Mouse (Mus musculus) midbrain, embryonic 15.5 days (tissue): ENCODE results near the gene Anapc7. TPM values are rescaled to one million over a fixed set of nuclear protein-coding genes. Genes with fewer than 3 reads are reported as not detected.

ENCODE experiments used
- ATAC-seq: fragments of 200-750 bp; cut with Nextera tagmentation; replicated peaks from 2 replicates; pipeline ENCODE4 v1.8.0; 2017; ENCODE audit warnings: moderate TSS enrichment
- H3K27ac ChIP-seq: fragments of 300-500 bp; sonication (generic); 2 replicates; pipeline ENCODE4 v1.5.1; 2015; ENCODE audit warnings: mild to moderate bottlenecking, inconsistent platforms
- H3K27me3 ChIP-seq: fragments of 300-500 bp; sonication (generic); replicated peaks from 2 replicates; pipeline ENCODE4 v1.6.1; 2015; ENCODE audit warnings: inconsistent platforms
- H3K36me3 ChIP-seq: fragments of 300-500 bp; sonication (generic); replicated peaks from 2 replicates; pipeline ENCODE4 v1.6.1; 2015; ENCODE audit warnings: inconsistent platforms
- H3K4me1 ChIP-seq: fragments of 300-500 bp; sonication (generic); 2 replicates; pipeline ENCODE4 v1.6.1; 2015; ENCODE audit warnings: inconsistent platforms
- H3K4me2 ChIP-seq: fragments of 300-500 bp; sonication (generic); 2 replicates; pipeline ENCODE4 v1.6.1; 2015; ENCODE audit warnings: inconsistent platforms, mild to moderate bottlenecking, moderate library complexity
- H3K4me3 ChIP-seq: fragments of 300-500 bp; sonication (generic); 2 replicates; pipeline ENCODE4 v1.5.1; 2015; ENCODE audit warnings: mild to moderate bottlenecking, inconsistent platforms
- H3K9ac ChIP-seq: fragments of 300-500 bp; sonication (generic); 2 replicates; pipeline ENCODE4 v1.6.1; 2015; ENCODE audit warnings: mild to moderate bottlenecking, inconsistent platforms
- H3K9me3 ChIP-seq: fragments of 300-500 bp; sonication (generic); 2 replicates; pipeline ENCODE4 v1.6.1; 2016; ENCODE audit warnings: inconsistent platforms
- WGBS: fragments of 180-500 bp; shearing (Covaris S2); methylation state at CpG from one replicate; pipeline ENCODE4 v1.1.7; 2015; ENCODE audit warnings: mixed read lengths; 5-methylcytosine and 5-hydroxymethylcytosine counted together
- polyA plus RNA-seq: library from polyadenylated mRNA; unstranded; fragments of >200 nt; fragmentation: Nextera tagmentation; extraction: Ambion mirVana; gene quantifications from 2 replicates; pipeline ENCODE4 v1.2.1, GENCODE M21; 2015

The Anapc7 gene
- polyA plus RNA-seq, 1 experiment from 2014 or later: 54.5 TPM

DNA sequence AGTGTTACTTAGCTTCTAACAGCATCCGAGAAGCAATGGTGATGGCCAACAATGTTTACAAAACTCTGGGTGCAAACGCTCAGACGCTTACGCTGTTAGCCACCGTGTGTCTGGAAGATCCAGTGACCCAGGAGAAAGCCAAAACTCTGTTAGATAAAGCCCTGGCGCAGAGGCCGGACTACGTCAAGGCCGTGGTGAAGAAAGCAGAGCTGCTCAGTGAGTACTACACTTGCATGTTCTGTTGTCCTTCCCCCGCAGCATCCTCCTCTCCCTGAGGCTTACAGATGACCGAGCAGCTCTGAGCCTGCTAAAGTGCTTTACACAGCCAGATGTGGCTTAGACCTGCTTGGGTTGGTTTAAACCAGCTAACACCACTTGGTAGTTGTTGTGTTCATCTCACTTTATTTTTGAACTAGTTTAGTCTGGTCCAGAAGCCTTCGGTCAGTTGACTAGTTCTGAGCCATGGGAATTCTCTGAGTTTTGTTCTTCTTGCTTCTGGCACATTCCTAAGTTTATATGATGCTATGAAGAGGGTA is 18.7 kb downstream of the Anapc7 start:
- H3K27me3 ChIP-seq: no peaks in the 10 kb centered on the region
- no peak overlapping the region for H3K27ac ChIP-seq
- H3K4me1 ChIP-seq: no peaks in the 10 kb centered on the region
- no peak overlapping the region for H3K4me3 ChIP-seq
- ATAC-seq: no peak
- WGBS: 93% methylated on average over 12 of the region's 12 CpGs
- peaks cover 85% of the 10 kb centered on the region for H3K36me3 ChIP-seq
- H3K9ac ChIP-seq: no peak overlapping the region
- no peaks in the 10 kb centered on the region for H3K9me3 ChIP-seq
- H3K4me2 ChIP-seq: no peak overlapping the region

DNA sequence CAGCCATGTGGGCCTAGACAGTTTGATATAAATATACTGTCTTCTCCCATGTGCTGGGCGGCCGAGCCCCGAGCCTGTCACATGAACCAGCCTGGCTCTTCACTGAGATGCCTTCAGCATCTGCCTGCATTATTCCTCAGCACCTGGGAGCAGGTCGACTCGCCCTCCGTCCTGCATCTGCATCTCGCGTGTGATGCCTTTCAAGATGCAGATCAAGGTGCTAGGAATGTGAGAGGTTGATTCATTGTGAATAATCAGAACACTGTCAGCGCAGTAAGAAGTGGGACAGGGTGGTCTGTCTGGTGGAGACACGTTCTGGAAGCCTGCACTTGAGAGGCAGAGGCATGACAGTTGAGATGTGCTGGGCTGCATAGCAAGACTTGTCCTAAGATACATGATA is 23.0 kb downstream of the Anapc7 start:
- H3K4me2 ChIP-seq: no peak overlapping the region
- H3K27me3 ChIP-seq: no peaks in the 10 kb centered on the region
- no peak overlapping the region for H3K27ac ChIP-seq
- no peaks in the 10 kb centered on the region for H3K4me1 ChIP-seq
- H3K9me3 ChIP-seq: no peaks in the 10 kb centered on the region
- no peak for ATAC-seq
- H3K36me3 ChIP-seq: peaks cover 59% of the 10 kb centered on the region
- 92% methylated on average over 10 of the region's 10 CpGs for WGBS
- no peak overlapping the region for H3K9ac ChIP-seq
- no peak overlapping the region for H3K4me3 ChIP-seq

DNA sequence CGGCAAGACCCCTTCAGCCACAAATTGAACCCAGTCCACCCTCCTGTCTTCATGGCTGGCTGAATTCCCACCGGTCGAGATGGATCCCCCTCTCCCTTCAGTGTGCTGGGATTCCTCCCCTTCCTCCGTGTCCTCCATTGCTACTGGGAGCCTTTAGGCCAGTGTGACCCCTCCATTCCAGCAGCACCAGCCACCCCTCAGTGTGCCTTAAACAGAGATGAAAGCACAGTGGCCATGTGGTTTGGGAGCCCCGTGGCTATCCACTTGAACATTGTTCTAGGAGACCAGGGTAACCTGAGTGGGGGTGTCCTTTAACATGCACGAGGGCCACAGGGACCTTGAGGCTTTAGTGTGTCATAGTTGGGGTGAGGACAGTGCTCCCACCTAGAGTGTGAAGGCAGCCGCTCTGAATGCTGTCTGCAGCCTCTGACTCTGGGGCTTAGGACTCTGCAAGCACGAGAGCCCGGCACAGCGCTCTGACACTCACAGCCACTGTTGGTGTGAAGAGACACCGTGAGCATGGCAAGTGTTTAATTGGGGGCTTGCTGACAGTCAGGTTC is 23.6 kb downstream of the Anapc7 start:
- Histone ChIP-seq H3K4me2 (no peak overlapping the region), H3K27me3 (no peaks in the 10 kb centered on the region), H3K4me1 (no peaks in the 10 kb centered on the region), H3K36me3 (peaks cover 52% of the 10 kb centered on the region), H3K4me3 (no peak overlapping the region), H3K9me3 (no peaks in the 10 kb centered on the region), H3K27ac (no peak overlapping the region), H3K9ac (no peak overlapping the region)
- ATAC-seq: no peak
- WGBS: 89% methylated on average over 11 of the region's 11 CpGs

DNA sequence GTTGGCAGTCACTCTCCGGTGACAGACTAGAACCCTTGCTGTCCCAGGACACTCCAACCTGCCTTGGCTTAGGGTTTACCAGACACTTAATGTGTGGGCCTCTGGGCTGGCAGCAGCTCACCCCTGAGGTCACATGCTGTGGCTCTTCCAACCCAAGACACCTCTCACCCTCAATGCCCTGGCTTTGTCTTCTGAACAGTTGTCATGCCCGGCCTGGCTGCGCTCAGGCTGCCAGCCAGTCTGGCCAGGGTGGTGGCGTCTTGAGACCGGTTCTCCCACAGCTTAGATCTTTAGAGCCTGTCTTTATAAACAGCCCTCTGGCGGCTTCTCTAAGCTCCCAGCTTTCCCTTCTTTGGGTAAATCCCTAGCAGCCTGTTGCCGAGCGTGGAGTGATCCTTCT is 26.4 kb downstream of the Anapc7 start:
- H3K4me2 ChIP-seq: no peak overlapping the region
- WGBS: 83% methylated on average over 8 of the region's 8 CpGs
- H3K27me3 ChIP-seq: no peaks in the 10 kb centered on the region
- no peak overlapping the region for H3K4me3 ChIP-seq
- no peaks in the 10 kb centered on the region for H3K4me1 ChIP-seq
- H3K27ac ChIP-seq: no peak overlapping the region
- ATAC-seq: no peak
- H3K9me3 ChIP-seq: no peaks in the 10 kb centered on the region
- H3K36me3 ChIP-seq: peaks cover 35% of the 10 kb centered on the region
- no peak overlapping the region for H3K9ac ChIP-seq

DNA sequence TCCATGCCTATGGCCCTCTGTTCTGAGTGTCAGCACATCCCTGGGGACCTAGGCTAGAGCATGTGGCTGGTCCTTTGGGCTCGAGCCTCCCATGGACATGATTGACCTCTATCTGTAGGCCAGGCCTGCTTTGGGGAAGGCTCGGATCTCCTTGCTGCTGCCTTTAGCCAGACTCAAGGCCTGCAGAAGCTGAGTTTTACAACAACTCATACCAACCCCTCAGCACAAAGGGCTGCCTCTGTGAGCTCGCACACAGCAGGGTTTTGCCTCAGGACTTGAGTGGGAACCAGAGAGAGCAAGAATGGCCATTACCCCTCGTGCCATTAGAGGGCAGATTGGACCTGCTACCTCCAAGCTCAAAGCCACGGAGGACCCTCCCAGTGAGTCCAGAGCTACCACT is 27.4 kb downstream of the Anapc7 start:
- no peaks in the 10 kb centered on the region for H3K9me3 ChIP-seq
- H3K4me1 ChIP-seq: no peaks in the 10 kb centered on the region
- H3K4me3 ChIP-seq: no peak overlapping the region
- no peak overlapping the region for H3K27ac ChIP-seq
- 82% methylated on average over 5 of the region's 5 CpGs for WGBS
- H3K36me3 ChIP-seq: peaks cover 36% of the 10 kb centered on the region
- H3K4me2 ChIP-seq: no peak overlapping the region
- no peak overlapping the region for H3K9ac ChIP-seq
- H3K27me3 ChIP-seq: no peaks in the 10 kb centered on the region
- no peak for ATAC-seq

DNA sequence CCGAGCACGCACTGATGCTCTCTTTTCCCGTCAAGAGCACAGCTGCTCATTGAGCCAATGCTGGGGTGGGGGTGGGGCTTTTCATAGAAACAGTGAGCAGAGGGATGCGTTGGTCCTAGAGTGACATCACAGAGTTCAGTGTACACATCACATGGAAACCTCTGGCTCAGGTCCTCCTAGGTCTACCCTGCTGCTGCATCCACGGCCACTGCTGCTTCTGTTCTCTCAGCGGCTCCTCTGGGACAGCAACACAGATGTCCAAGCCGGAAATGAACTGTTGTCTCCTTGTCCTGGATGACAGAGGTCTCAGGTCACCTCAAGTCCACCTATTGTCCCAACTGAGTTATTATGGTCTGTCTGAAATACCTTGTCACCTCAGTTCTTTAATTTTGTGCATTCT is 28.5 kb downstream of the Anapc7 start:
- Histone ChIP-seq H3K36me3 (peaks cover 37% of the 10 kb centered on the region), H3K27me3 (no peaks in the 10 kb centered on the region), H3K4me3 (no peak overlapping the region), H3K9me3 (no peaks in the 10 kb centered on the region), H3K4me2 (no peak overlapping the region), H3K27ac (no peak overlapping the region), H3K4me1 (no peaks in the 10 kb centered on the region), H3K9ac (no peak overlapping the region)
- no peak for ATAC-seq
- WGBS: 37% methylated on average over 7 of the region's 7 CpGs

DNA sequence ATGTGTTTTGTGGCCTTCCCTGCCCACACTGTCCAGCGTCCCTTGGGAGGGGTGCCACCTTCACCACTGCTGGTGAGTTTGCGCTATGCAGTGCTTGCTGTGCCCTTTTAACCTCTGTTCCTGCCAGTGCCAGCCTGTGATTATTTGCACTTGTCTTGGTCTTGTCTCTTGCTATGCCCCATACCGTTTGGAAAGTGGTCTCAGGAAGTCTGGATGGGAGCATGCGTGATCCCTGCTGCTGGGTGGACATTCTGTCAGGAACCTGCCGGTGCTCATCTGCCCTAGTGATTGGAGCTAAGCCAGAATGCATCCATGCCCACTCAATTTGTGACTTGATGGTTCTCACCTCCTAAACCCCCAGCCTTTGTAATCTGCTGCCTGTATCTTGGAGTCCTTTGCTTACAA is 29.4 kb downstream of the Anapc7 start:
- no peak overlapping the region for H3K4me2 ChIP-seq
- no peaks in the 10 kb centered on the region for H3K9me3 ChIP-seq
- no peak for ATAC-seq
- no peaks in the 10 kb centered on the region for H3K4me1 ChIP-seq
- H3K36me3 ChIP-seq: peaks cover 37% of the 10 kb centered on the region
- no peak overlapping the region for H3K9ac ChIP-seq
- H3K4me3 ChIP-seq: no peak overlapping the region
- WGBS: 68% methylated on average over 5 of the region's 5 CpGs
- no peaks in the 10 kb centered on the region for H3K27me3 ChIP-seq
- H3K27ac ChIP-seq: no peak overlapping the region

DNA sequence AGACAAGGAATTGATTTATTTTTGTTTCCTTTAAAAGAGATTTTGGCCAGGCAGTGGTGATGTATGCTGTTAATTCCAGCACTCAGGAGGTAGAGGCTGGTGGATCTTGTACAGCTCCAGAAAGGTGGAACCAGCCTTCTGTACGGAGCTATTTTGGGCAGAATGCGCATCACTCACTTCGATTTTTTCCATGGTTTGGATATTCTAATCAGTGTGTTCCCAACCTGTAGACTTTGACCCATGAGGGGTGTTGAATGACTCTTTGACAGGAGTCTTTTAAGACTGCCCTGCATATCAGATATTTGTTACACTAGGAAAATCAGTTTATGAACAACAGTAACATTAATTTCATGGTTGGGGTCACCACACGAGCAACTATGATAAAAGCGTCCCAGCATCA is 29.8 kb downstream of the Anapc7 start:
- no peak overlapping the region for H3K9ac ChIP-seq
- WGBS: 91% methylated on average over 5 of the region's 5 CpGs
- no peak overlapping the region for H3K4me2 ChIP-seq
- no peaks in the 10 kb centered on the region for H3K4me1 ChIP-seq
- no peak overlapping the region for H3K4me3 ChIP-seq
- H3K36me3 ChIP-seq: peaks cover 38% of the 10 kb centered on the region
- H3K27ac ChIP-seq: no peak overlapping the region
- H3K9me3 ChIP-seq: no peaks in the 10 kb centered on the region
- no peaks in the 10 kb centered on the region for H3K27me3 ChIP-seq
- ATAC-seq: no peak

DNA sequence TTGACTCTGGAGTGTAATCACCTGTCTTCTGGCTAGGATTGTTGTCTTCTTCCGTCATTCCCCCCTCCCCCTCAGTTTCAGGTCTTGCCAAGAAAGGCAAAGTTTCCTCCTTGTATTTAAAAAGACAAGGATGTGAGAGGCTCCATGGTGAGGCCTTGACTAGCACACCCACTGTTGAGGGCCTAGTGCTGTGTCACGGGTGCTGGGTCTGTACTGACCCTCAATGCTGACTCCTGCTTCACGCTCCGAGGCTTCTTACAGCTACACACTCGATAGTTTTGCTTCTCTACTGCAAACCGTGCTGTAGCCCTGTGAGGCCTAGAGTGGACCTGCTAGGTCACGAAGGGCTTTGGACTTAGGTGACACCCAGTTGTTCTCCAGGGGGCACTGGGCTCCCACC is 30.7 kb downstream of the Anapc7 start:
- Histone ChIP-seq H3K9me3 (no peaks in the 10 kb centered on the region), H3K4me2 (no peak overlapping the region), H3K4me3 (no peak overlapping the region), H3K9ac (no peak overlapping the region), H3K4me1 (no peaks in the 10 kb centered on the region), H3K27ac (no peak overlapping the region), H3K36me3 (peaks cover 41% of the 10 kb centered on the region), H3K27me3 (no peaks in the 10 kb centered on the region)
- WGBS: 84% methylated on average over 7 of the region's 7 CpGs
- ATAC-seq: no peak

DNA sequence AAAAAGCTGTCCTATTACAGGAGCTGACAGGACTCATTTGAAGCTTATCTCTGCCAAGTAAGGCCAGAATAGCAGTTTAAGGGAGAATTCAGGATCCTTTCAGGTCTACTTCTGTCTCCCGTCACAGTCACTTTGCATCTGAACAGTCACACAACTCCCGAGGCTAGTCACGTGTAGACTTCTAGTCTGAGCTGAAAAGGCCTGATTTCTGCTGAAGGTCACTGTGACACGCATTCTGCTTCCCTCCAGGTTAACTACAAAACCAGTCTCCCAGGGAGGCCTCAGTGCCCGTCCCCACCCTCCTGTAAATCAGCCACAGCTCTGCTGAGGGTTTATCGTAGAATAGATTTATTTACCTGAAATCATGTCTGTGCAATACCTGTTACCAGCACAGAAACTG is 31.7 kb downstream of the Anapc7 start:
- Histone ChIP-seq H3K27ac (no peak overlapping the region), H3K4me3 (no peak overlapping the region), H3K36me3 (peaks cover 50% of the 10 kb centered on the region), H3K4me2 (no peak overlapping the region), H3K9me3 (no peaks in the 10 kb centered on the region), H3K27me3 (no peaks in the 10 kb centered on the region), H3K4me1 (no peaks in the 10 kb centered on the region), H3K9ac (no peak overlapping the region)
- no peak for ATAC-seq
- WGBS: 79% methylated on average over 6 of the region's 6 CpGs

DNA sequence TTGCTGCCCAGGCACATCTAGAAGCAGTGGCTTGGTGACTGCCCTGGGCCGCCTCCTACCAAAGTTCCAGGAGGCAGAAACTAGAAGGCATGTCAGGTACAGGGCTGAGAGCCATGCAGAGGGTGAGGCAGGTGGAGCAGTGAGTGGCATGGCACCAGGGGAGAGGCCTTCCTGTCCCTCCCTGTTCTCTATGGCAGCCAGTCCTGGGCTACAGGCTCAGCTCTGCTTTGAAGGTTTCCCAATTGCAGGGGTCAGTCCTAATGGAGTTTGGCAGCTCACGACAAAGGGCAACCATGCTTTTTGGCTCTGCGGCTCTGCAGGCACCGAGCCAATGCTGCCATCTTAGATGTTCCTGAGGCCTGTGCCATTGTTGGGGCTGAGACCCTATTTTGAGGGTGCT is 32.9 kb downstream of the Anapc7 start:
- H3K9ac ChIP-seq: no peak overlapping the region
- H3K4me3 ChIP-seq: no peak overlapping the region
- no peaks in the 10 kb centered on the region for H3K27me3 ChIP-seq
- no peaks in the 10 kb centered on the region for H3K4me1 ChIP-seq
- H3K36me3 ChIP-seq: peaks cover 63% of the 10 kb centered on the region
- 84% methylated on average over 4 of the region's 4 CpGs for WGBS
- no peaks in the 10 kb centered on the region for H3K9me3 ChIP-seq
- no peak overlapping the region for H3K27ac ChIP-seq
- no peak overlapping the region for H3K4me2 ChIP-seq
- ATAC-seq: no peak

DNA sequence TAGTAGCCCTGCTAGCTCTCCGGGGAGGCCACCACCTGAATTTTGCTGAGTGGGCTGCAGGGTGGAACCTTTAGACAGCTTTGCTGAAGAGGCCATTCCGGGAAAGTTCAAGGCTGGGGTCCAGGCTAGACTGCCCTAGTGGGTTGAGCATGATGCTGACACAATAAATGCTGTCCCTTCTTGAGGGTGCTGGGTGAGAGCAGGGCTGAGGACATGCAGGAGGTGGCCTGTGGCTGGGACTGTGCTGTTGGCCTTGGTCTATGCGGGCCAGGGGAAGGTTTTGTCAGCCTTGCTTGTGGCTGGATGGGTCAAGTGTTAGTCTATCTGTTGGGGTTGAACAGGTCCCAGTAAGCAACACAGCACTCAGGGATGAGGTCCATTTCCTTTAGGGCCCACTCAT is 33.4 kb downstream of the Anapc7 start:
- Histone ChIP-seq H3K4me2 (no peak overlapping the region), H3K9ac (no peak overlapping the region), H3K36me3 (peaks cover 67% of the 10 kb centered on the region), H3K9me3 (no peaks in the 10 kb centered on the region), H3K4me3 (no peak overlapping the region), H3K4me1 (no peaks in the 10 kb centered on the region), H3K27ac (no peak overlapping the region), H3K27me3 (no peaks in the 10 kb centered on the region)
- WGBS: 93% methylated on average over 3 of the region's 3 CpGs
- no peak for ATAC-seq

DNA sequence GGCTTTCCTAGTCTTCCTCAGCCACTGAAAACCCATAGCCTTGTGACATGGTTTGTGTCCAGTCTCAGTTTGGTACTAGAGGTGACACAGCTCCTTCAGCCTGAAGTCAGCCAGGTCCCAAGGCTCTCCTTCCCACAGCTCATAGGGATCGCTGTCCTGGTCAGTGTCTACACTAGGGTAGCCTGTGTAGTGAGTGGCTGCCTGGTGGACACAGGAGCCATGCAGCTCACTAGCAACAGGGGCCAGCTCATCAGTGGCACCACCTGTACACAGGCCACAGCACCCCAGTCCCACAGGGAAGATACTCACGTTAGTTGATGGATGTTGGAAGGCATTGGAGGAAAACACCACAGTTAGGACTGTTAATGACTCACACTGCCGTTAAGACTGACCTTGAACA is 34.1 kb downstream of the Anapc7 start:
- ATAC-seq: no peak
- Histone ChIP-seq H3K4me3 (no peak overlapping the region), H3K36me3 (peaks cover 74% of the 10 kb centered on the region), H3K9me3 (no peaks in the 10 kb centered on the region), H3K4me1 (no peaks in the 10 kb centered on the region), H3K9ac (no peak overlapping the region), H3K27ac (no peak overlapping the region), H3K4me2 (no peak overlapping the region), H3K27me3 (no peaks in the 10 kb centered on the region)
- WGBS: 93% methylated on average over 3 of the region's 3 CpGs
